Mouse (Mus musculus): ENCODE data around the gene Tsga10.
A peak's percentile ranks its signal among the peaks of the same experiment; 100 is the strongest.

The Tsga10 gene

GRCm38 (mm10) chr1:37866286-37866685 lies at the start of gene Tsga10:
TSS of gene Tsga10 (minus strand) at chr1:37866429.
- no peak for DNase-seq

GRCm38 (mm10) chr1:37912751-37913150 lies 46.5 kb upstream of the Tsga10 start:
- DNase-seq = no peak

- DNase-seq = peak; percentile 34
These were observed 36.9 kb upstream of the Tsga10 start for GRCm38 (mm10) chr1:37903178-37903577.

- DNase-seq = no peak
These were observed 34.1 kb upstream of the Tsga10 start for GRCm38 (mm10) chr1:37900288-37900687.

- DNase-seq = no peak
These were observed 33.6 kb upstream of the Tsga10 start for GRCm38 (mm10) chr1:37899816-37900215.

GRCm38 (mm10) chr1:37894606-37895005 lies 28.4 kb upstream of the Tsga10 start:
- no peak for DNase-seq

- peak; percentile 36 for DNase-seq
These were observed 25.2 kb upstream of the Tsga10 start for GRCm38 (mm10) chr1:37891400-37891799.

GRCm38 (mm10) chr1:37890025-37890652 lies 23.9 kb upstream of the Tsga10 start, which contains the start of the genes Mitd1 and Mrpl30:
TSS of gene Mitd1 (minus strand) at chr1:37890411.
TSS of gene Mrpl30 (plus strand) at chr1:37890477.
- peak; percentile 93 for DNase-seq

GRCm38 (mm10) chr1:37889206-37889605 lies 23.0 kb upstream of the Tsga10 start:
- DNase-seq = no peak

GRCm38 (mm10) chr1:37884451-37884850 lies 18.2 kb upstream of the Tsga10 start:
- DNase-seq = no peak

- DNase-seq = no peak
These were observed 17.2 kb upstream of the Tsga10 start for GRCm38 (mm10) chr1:37883411-37883810.

- no peak for DNase-seq
These were observed 11.7 kb upstream of the Tsga10 start for GRCm38 (mm10) chr1:37877736-37878460.

GRCm38 (mm10) chr1:37873157-37873556 lies 6.9 kb upstream of the Tsga10 start:
- DNase-seq = no peak

GRCm38 (mm10) chr1:37872131-37873067 lies 6.2 kb upstream of the Tsga10 start:
- DNase-seq = peak; percentile 91

- no peak for DNase-seq
These were observed 5.5 kb upstream of the Tsga10 start, which contains the start of gene Lipt1 for GRCm38 (mm10) chr1:37871704-37872103. TSS of gene Lipt1 (plus strand) at chr1:37871738.

- DNase-seq = no peak
These were observed 3.1 kb upstream of the Tsga10 start for GRCm38 (mm10) chr1:37869362-37869761.

- DNase-seq = no peak
These were observed 2.4 kb upstream of the Tsga10 start for GRCm38 (mm10) chr1:37868640-37869039.

- no peak for DNase-seq
These were observed 1.6 kb upstream of the Tsga10 start for GRCm38 (mm10) chr1:37867684-37868322.

- DNase-seq = peak; percentile 70
These were observed 827 bp upstream of the Tsga10 start for GRCm38 (mm10) chr1:37867056-37867455.

GRCm38 (mm10) chr1:37865401-37866215 lies 621 bp downstream of the Tsga10 start:
- DNase-seq = no peak

- peak; percentile 100 for DNase-seq
These were observed 1.5 kb downstream of the Tsga10 start for GRCm38 (mm10) chr1:37864511-37865400.
